In genomic region chr13:102866816-102867215, GRCm38 (mm10) we compare ENCODE assay signal across 19 mouse cellular contexts.
DNase-seq lines count a peak whose midpoint lies in the region; ATAC-seq lines count a peak whose summit lies in the region.
"Had no signal": no experiment of that assay in that cellular context is flagged by ENCODE, and none has a peak within 500 bp of the region (broad histone marks: within the 10 kb centered on the region; RNA-seq: fewer than 3 reads in every experiment).

No protein-coding gene starts in this region.

- H3K4me3 ChIP-seq in heart, embryonic 12.5 days, result no peak overlapping the region
- no peak overlapping the region for H3K4me3 ChIP-seq in kidney, embryonic 15.5 days (replicated peaks)
- no peak overlapping the region for H3K4me3 ChIP-seq in lung, embryonic 16.5 days (ENCODE audit: low read length)
- H3K4me3 ChIP-seq: embryonic facial prominence, embryonic 10.5 days had no signal

- peak overlapping the region; percentile 81 for H3K27ac ChIP-seq in heart, embryonic 12.5 days (ENCODE audit: poor library complexity, severe bottlenecking)
- 0 out of 2 replicates have a peak overlapping the region, but pooled peaks have one; percentile 10 for H3K27ac ChIP-seq in kidney, embryonic 15.5 days
- peak overlapping the region; percentile 97 for H3K27ac ChIP-seq in lung, embryonic 16.5 days (ENCODE audit: low read length)
- H3K27ac ChIP-seq: embryonic facial prominence, embryonic 10.5 days had no signal

- ATAC-seq in heart, embryonic 12.5 days (ENCODE audit: insufficient number of reproducible peaks, low FRiP score), result no peak
- ATAC-seq in kidney, embryonic 15.5 days (replicated peaks; ENCODE audit: low FRiP score), result no peak
- ATAC-seq in lung, embryonic 16.5 days (ENCODE audit: low read depth), result no peak
- ATAC-seq: inflammation-experienced regulatory T-cells, adult 6 months; midbrain, embryonic 16.5 days had no signal

- no peak for DNase-seq in heart, adult 8-10 months (ENCODE audit: low spot score)
- no peak for DNase-seq in kidney, postnatal 14 days
- DNase-seq in lung, adult 18-20 months, result no peak
- DNase-seq in thymus, postnatal 0 days (ENCODE audit: low spot score), result no peak
- DNase-seq: adrenal gland, postnatal 25 days; cerebellum, adult 2 months; heart, postnatal 36 days; kidney, adult 9 months; left cerebral cortex, postnatal 4 days; lung, adult 2 months; retina, postnatal 1 day; thymus, adult 18-20 months had no signal

- H3K36me3 ChIP-seq in heart, embryonic 12.5 days, result peaks cover 4% of the 10 kb centered on the region; the same call in 1 of the 2 replicates
- no peaks in the 10 kb centered on the region; the same call in 1 of the 2 replicates for H3K36me3 ChIP-seq in kidney, embryonic 15.5 days
- 0 out of 2 replicates have a peak, but pooled peaks cover 2% of the 10 kb centered on the region for H3K36me3 ChIP-seq in lung, embryonic 16.5 days (ENCODE audit: control insufficient read depth, insufficient read depth, low read length)

- H3K9me3 ChIP-seq in heart, embryonic 12.5 days (replicated peaks), result 0 out of 2 replicates have a peak, but pooled peaks cover 3% of the 10 kb centered on the region
- H3K9me3 ChIP-seq in kidney, embryonic 15.5 days (replicated peaks), result 0 out of 2 replicates have a peak, but pooled peaks cover 4% of the 10 kb centered on the region
- H3K9me3 ChIP-seq in lung, embryonic 16.5 days (ENCODE audit: control insufficient read depth, low read length), result 0 out of 2 replicates have a peak, but pooled peaks cover 3% of the 10 kb centered on the region

- no peak overlapping the region for H3K9ac ChIP-seq in heart, embryonic 12.5 days
- H3K9ac ChIP-seq in kidney, embryonic 15.5 days, result no peak overlapping the region
- H3K9ac ChIP-seq in lung, embryonic 16.5 days (ENCODE audit: low read length), result no peak overlapping the region

- peaks cover 50% of the 10 kb centered on the region for H3K4me1 ChIP-seq in heart, embryonic 12.5 days (replicated peaks)
- H3K4me1 ChIP-seq in kidney, embryonic 15.5 days, result peaks cover 25% of the 10 kb centered on the region
- H3K4me1 ChIP-seq in lung, embryonic 16.5 days (replicated peaks; ENCODE audit: control insufficient read depth, insufficient read depth, low read length), result peaks cover 22% of the 10 kb centered on the region

- H3K4me2 ChIP-seq in heart, embryonic 12.5 days, result peak overlapping the region; percentile 43; the same call in 1 of the 2 replicates
- no peak overlapping the region for H3K4me2 ChIP-seq in kidney, embryonic 15.5 days
- no peak overlapping the region; the same call in 1 of the 2 replicates for H3K4me2 ChIP-seq in lung, embryonic 16.5 days (ENCODE audit: low read depth, low read length)

- no peaks in the 10 kb centered on the region for H3K27me3 ChIP-seq in heart, embryonic 12.5 days (replicated peaks)
- H3K27me3 ChIP-seq in kidney, embryonic 15.5 days, result no peaks in the 10 kb centered on the region
- H3K27me3 ChIP-seq in lung, embryonic 16.5 days (ENCODE audit: control insufficient read depth, insufficient read depth, low read depth, low read length), result no peaks in the 10 kb centered on the region
- H3K27me3 ChIP-seq: megakaryocyte, embryonic 14.5 days had no signal

Comparison
In these comparisons a context has a peak if more than half of its experiments do, and no peak if none do; other contexts are left out.
1. H3K27ac ChIP-seq: peak in every context shown above with its lines; median percentile 97 in lung, embryonic 16.5 days; 81 in heart, embryonic 12.5 days; 10 in kidney, embryonic 15.5 days.